Mouse (Mus musculus) bone marrow, adult 2 months (tissue): ENCODE measurements around the gene 2310034G01Rik.

ENCODE experiments used
- CTCF ChIP-seq: fragments of 200-500 bp; IDR thresholded peaks from 2 replicates; pipeline ENCODE4 v1.5.1; 2011; ENCODE audit warnings: low read length, control low read depth; ENCODE audit not compliant: control insufficient read depth, insufficient read depth
- POLR2A ChIP-seq: fragments of 200-500 bp; IDR thresholded peaks from 2 replicates; pipeline ENCODE4 v1.6.1; 2011; ENCODE audit warnings: low read depth, mild to moderate bottlenecking, control low read depth, low read length, borderline replicate concordance; ENCODE audit not compliant: control insufficient read depth

- TF ChIP-seq CTCF, result no peak
- no peak for TF ChIP-seq POLR2A
Observed at GRCm38 (mm10) chr19:46323716-46324115, 26.4 kb downstream of the 2310034G01Rik start.
